Mouse (Mus musculus) spleen, postnatal 10 days (tissue): ENCODE data around the gene Nap1l2.
"Not testable (repeated sequence)": the region's sequence is repeated elsewhere in the genome, so short reads cannot be mapped to it uniquely, and the experiment has no call there.

Source experiments
- DNase-seq, 2 experiments: peaks; one replicate each; pipeline ENCODE4 v3.0.0; 2021 to 2022; ENCODE audit warnings: low spot score in 2 of 2

Nap1l2 gene

DNA sequence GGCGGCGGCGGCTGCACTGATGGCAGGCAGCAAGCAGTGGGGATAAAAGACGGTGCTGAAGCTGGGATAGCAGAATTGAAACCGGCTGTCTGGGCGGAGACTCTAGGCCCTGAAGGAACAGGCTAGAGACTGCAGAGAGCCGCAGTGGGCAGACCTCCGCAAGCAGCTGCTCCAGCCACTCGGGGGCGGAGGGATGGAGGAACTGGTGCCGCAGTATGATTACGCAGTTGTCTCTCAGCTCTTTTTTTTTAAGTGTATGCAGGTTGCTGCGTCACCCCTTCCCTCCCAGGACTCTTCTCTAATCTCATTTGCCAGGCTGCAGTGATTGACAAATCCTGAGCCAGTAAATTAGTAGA lies at the start of gene Nap1l2:
Gene Nap1l2 (minus strand): TSS at position 210 of the 356 bp plus-strand sequence.
- no peak for DNase-seq

- no peak for DNase-seq
Measured at GRCm38 (mm10) chrX:103215251-103215650, 28.8 kb upstream of the Nap1l2 start.

GRCm38 (mm10) chrX:103186829-103187228 lies 389 bp upstream of the Nap1l2 start:
- no peak for DNase-seq

DNA sequence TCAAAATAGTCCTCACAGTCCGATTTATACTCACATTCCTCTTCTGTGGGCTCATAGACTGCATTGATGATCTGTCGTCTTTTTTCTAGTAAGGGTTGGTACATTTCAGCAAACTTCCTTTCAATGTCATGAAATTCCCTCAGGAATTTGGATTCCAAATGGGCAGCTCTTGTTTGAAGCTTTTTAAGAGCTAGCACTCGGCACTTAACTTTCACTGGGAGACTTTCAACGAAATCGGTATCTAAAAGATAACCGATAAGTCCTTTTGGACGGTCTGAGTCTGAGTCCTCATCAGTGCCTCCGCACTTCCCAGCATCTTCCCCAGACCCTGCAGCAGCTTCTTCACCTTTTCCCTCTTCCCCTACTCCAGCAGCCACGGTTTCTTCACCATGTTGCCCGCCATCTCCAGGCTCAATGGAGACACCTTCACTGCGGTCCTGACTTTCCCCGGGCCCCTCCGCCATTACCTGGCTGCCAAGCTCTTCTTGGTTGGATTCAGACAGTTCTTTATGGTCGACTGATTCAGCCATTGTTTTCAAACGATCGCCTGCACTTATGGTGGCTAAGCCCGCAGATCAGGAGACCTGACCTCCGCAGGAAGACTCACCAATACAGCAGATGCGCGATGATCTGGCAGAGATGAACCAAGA lies 534 bp downstream of the Nap1l2 start:
- DNase-seq: no peak

GRCm38 (mm10) chrX:103183536-103183935 lies 2.9 kb downstream of the Nap1l2 start:
- DNase-seq: no peak

DNA sequence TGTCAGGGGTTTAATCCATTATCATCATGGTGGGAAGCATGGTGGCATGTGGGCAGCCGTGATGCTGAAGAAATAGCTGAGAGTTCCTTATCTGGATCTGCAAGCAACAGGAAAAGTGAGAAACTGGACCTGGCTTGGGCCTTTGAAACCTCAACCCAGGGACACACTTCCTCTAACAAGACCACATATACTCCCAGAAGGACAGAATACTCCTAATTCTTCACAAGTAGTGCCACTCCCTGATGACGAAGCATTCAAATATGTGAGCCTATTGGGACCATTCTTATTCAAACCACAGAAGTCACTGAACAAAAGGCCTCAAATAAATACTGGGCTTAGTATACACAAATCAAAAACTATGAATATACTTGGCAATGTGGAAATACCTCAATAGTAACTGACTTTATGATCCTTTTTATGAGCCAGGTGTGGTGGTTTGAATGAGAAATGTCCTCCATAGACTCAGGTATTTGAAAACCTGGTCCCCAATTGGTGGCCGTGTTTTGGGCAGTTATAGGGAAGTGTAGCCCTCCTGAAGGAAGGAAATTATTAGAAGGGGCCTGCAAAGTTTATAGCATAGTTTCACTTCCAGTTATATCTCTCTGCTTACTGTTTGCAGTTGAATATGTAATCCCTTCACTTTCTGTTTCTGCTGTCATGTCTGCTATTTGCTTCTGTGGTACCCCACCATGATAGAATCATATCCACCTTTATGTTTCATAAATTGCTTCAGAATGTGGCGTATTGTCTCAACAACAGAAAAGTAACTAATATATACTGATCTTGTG lies 6.5 kb downstream of the Nap1l2 start:
- DNase-seq: no peak

GRCm38 (mm10) chrX:103164948-103165605 lies 21.4 kb downstream of the Nap1l2 start:
- DNase-seq: not testable (repeated sequence)

DNA sequence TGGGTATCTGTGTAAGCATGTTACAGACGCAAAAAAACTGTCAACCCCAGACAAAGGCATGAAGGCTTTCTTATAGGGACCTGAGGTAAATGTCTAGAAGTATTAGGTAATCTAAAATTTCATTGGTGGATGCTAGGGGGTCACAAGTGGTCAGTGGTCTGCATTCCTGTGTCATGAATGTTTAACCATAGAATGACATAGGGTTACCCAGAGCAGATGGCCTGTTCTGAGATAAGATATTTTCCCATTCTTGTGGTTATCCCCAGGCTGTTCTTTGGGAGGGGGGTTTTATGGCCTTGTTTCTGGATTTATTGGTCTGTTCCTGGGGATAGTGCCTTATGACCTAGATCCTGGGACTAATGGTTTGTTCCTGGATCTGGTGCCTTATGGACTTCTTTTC lies 30.3 kb downstream of the Nap1l2 start:
- DNase-seq: no peak

GRCm38 (mm10) chrX:103138549-103138948 lies 47.9 kb downstream of the Nap1l2 start:
- no peak for DNase-seq
